Mouse (Mus musculus) hindbrain, embryonic 16.5 days (tissue): ENCODE data around the gene Ficd. TPM values are rescaled to one million over a fixed set of nuclear protein-coding genes. Genes with fewer than 3 reads are reported as not detected.
A peak's percentile ranks its signal among the peaks of the same experiment; 100 is the strongest.

Source experiments
- ATAC-seq: fragments of 200-750 bp; cut with Nextera tagmentation; 2 replicates; pipeline ENCODE4 v1.8.0; 2017; ENCODE audit warnings: moderate TSS enrichment, moderate library complexity
- H3K27ac ChIP-seq: fragments of 300-500 bp; sonication (generic); 2 replicates; pipeline ENCODE4 v1.5.1; 2014; ENCODE audit warnings: low read depth, mild to moderate bottlenecking, control low read depth, low read length, moderate library complexity
- H3K27me3 ChIP-seq: fragments of 300-500 bp; sonication (generic); replicated peaks from 2 replicates; pipeline ENCODE4 v1.6.1; 2014; ENCODE audit warnings: low read length; ENCODE audit not compliant: control insufficient read depth, insufficient read depth
- H3K36me3 ChIP-seq: fragments of 300-500 bp; sonication (generic); 2 replicates; pipeline ENCODE4 v1.6.1; 2014; ENCODE audit warnings: mild to moderate bottlenecking, low read length, moderate library complexity, mixed read lengths; ENCODE audit not compliant: control insufficient read depth, insufficient read depth
- H3K4me1 ChIP-seq: fragments of 300-500 bp; sonication (generic); 2 replicates; pipeline ENCODE4 v1.6.1; 2014; ENCODE audit warnings: low read depth, low read length; ENCODE audit not compliant: control insufficient read depth, insufficient read depth
- H3K4me2 ChIP-seq: fragments of 300-500 bp; sonication (generic); 2 replicates; pipeline ENCODE4 v1.6.1; 2014; ENCODE audit warnings: mild to moderate bottlenecking, low read length, control low read depth, moderate library complexity
- H3K4me3 ChIP-seq: fragments of 300-500 bp; sonication (generic); 2 replicates; pipeline ENCODE4 v1.5.1; 2014; ENCODE audit warnings: mild to moderate bottlenecking, low read length, control low read depth, moderate library complexity
- H3K9ac ChIP-seq: fragments of 300-500 bp; sonication (generic); 2 replicates; pipeline ENCODE4 v1.6.1; 2014; ENCODE audit warnings: low read depth, mild to moderate bottlenecking, control low read depth, low read length, moderate library complexity
- H3K9me3 ChIP-seq: fragments of 300-500 bp; sonication (generic); 2 replicates; pipeline ENCODE4 v1.6.1; 2014; ENCODE audit warnings: mild to moderate bottlenecking, low read length, moderate library complexity; ENCODE audit not compliant: control insufficient read depth
- WGBS: fragments of 180-500 bp; shearing (Covaris S2); extraction: QIAGEN DNeasy Blood & Tissue Kit; methylation state at CpG from one replicate; pipeline ENCODE4 v1.1.7; 2014; 5-methylcytosine and 5-hydroxymethylcytosine counted together
- polyA plus RNA-seq: library from polyadenylated mRNA; unstranded; fragments of >200 nt; fragmentation: Nextera tagmentation; extraction: Ambion mirVana; gene quantifications from 2 replicates; pipeline ENCODE4 v1.2.1, GENCODE M21; 2015

Ficd gene
- polyA plus RNA-seq, 1 experiment from 2014 or later: 10.9 TPM

DNA sequence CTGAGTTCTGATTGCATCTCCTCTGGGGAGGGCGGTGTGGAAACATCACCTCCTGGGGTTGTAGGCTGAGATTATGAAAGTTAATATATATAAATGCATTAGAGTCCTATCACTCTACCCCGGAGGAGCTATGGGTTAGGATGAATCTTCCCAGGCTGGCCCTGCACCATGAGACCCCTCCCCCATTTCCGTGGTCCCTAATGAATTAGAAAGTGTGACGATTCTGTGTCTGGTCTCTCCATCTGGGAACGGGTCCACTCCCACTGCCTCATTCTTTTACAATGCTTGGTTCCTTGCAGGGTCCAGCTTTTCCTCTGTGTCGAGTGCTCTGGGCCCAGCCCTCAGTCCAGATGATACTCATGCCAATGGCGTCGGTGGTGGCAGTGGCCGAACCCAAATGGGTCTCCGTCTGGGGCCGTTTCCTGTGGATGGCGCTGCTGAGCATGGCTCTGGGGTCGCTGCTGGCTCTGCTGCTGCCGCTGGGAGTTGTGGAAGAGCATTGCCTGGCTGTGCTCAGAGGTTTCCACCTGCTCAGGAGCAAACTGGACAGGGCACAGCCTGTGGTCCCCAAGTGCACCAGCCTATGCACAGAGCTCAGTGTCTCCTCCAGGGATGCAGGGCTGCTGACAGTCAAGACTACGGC is 1.0 kb downstream of the Ficd start:
- no peak for ATAC-seq
- peaks cover 16% of the 10 kb centered on the region for H3K4me1 ChIP-seq
- no peaks in the 10 kb centered on the region for H3K27me3 ChIP-seq
- H3K4me2 ChIP-seq: peak overlapping the region; percentile 94
- peak overlapping the region; percentile 70 for H3K4me3 ChIP-seq
- 48% methylated on average over 15 of the region's 15 CpGs for WGBS
- H3K36me3 ChIP-seq: peaks cover 16% of the 10 kb centered on the region
- H3K27ac ChIP-seq: peak overlapping the region; percentile 94
- H3K9ac ChIP-seq: peak overlapping the region; percentile 78
- H3K9me3 ChIP-seq: no peaks in the 10 kb centered on the region

DNA sequence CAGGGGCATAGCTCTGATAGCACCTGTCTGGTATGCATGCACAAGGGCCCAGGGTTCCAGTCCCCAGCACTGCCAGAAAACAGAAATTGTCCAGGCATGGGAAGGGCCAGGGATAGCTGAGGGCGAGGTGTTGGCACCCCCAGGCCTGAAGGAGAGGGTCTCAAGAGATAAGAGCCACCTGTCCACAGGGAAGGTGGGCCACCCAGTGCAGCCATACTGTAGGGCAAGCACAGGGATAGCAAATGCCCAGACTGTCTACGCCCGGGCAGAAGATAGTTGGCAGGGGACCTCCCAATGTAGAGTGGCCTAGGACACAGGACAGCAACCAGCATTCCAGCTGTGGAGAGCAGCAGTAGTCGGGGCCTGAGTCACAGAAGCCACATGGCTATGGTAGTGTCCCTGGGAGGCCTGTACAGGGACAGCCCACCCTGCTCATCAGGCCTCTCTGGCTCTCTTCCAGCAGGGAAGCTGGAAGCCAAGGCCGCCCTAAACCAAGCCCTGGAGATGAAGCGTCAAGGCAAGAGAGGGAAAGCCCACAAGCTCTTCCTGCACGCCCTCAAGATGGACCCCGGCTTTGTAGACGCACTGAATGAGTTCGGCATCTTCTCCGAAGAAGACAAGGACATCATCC is 2.1 kb downstream of the Ficd start:
- peaks cover 16% of the 10 kb centered on the region for H3K4me1 ChIP-seq
- H3K27me3 ChIP-seq: no peaks in the 10 kb centered on the region
- no peaks in the 10 kb centered on the region for H3K9me3 ChIP-seq
- WGBS: 88% methylated on average over 11 of the region's 11 CpGs
- ATAC-seq: no peak
- H3K4me2 ChIP-seq: no peak overlapping the region
- H3K36me3 ChIP-seq: peaks cover 20% of the 10 kb centered on the region
- no peak overlapping the region for H3K27ac ChIP-seq
- no peak overlapping the region for H3K4me3 ChIP-seq
- H3K9ac ChIP-seq: no peak overlapping the region

DNA sequence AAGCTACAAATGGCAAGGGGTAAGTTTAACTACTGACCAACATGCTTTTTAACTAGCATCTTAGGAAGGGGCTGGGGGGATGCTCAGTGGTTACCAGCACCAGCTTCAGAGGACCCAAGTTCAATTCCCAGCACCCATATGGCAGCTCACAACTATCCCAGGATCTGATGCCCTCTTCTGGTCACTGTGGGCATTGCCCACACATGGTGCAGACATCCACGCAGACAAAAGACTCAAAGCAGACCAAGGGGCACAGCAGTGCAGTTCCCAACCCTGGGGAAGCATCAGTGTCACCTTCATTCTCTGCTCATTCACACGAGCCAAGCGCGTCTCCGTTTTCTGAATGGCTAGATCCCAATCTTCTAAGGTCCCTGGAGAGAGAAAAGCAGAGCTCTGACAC is 12.0 kb downstream of the Ficd start:
- Histone ChIP-seq H3K36me3 (peaks cover 66% of the 10 kb centered on the region), H3K4me1 (no peaks in the 10 kb centered on the region), H3K4me3 (no peak overlapping the region), H3K9me3 (no peaks in the 10 kb centered on the region; the same call in 1 of the 2 replicates), H3K9ac (no peak overlapping the region), H3K4me2 (no peak overlapping the region), H3K27ac (no peak overlapping the region), H3K27me3 (no peaks in the 10 kb centered on the region)
- WGBS: 98% methylated on average over 5 of the region's 5 CpGs
- no peak for ATAC-seq

GRCm38 (mm10) chr5:113748556-113749331 is 13.1 kb downstream of the Ficd start:
- H3K27ac ChIP-seq: no peak overlapping the region
- no peak for ATAC-seq

GRCm38 (mm10) chr5:113751521-113752157 is 16.0 kb downstream of the Ficd start:
- H3K27ac ChIP-seq: no peak overlapping the region
- no peak overlapping the region for H3K9ac ChIP-seq
- peaks cover 65% of the 10 kb centered on the region for H3K36me3 ChIP-seq
- H3K27me3 ChIP-seq: no peaks in the 10 kb centered on the region
- no peaks in the 10 kb centered on the region for H3K9me3 ChIP-seq
- no peak for ATAC-seq
- WGBS: 84% methylated on average over 9 of the region's 9 CpGs
- H3K4me2 ChIP-seq: no peak overlapping the region
- no peaks in the 10 kb centered on the region for H3K4me1 ChIP-seq
- H3K4me3 ChIP-seq: no peak overlapping the region

More at GRCm38 (mm10) chr5:113748556-113749331, 13.1 kb downstream of the Ficd start:
- no peak overlapping the region for H3K4me3 ChIP-seq
- H3K9ac ChIP-seq: no peak overlapping the region
- no peak overlapping the region for H3K4me2 ChIP-seq
- no peaks in the 10 kb centered on the region; the same call in 1 of the 2 replicates for H3K9me3 ChIP-seq
- WGBS: 90% methylated on average over 13 of the region's 13 CpGs
- H3K27me3 ChIP-seq: no peaks in the 10 kb centered on the region
- peaks cover 72% of the 10 kb centered on the region for H3K36me3 ChIP-seq
- no peaks in the 10 kb centered on the region for H3K4me1 ChIP-seq

GRCm38 (mm10) chr5:113755347-113756030 is 19.9 kb downstream of the Ficd start:
- Histone ChIP-seq H3K27me3 (no peaks in the 10 kb centered on the region), H3K9ac (no peak overlapping the region), H3K4me2 (no peak overlapping the region), H3K4me1 (no peaks in the 10 kb centered on the region), H3K27ac (no peak overlapping the region), H3K9me3 (no peaks in the 10 kb centered on the region), H3K36me3 (peaks cover 55% of the 10 kb centered on the region), H3K4me3 (no peak overlapping the region)
- WGBS: 93% methylated on average over 15 of the region's 15 CpGs
- no peak for ATAC-seq

GRCm38 (mm10) chr5:113761585-113761984 is 26.0 kb downstream of the Ficd start:
- H3K36me3 ChIP-seq: peaks cover 20% of the 10 kb centered on the region

DNA sequence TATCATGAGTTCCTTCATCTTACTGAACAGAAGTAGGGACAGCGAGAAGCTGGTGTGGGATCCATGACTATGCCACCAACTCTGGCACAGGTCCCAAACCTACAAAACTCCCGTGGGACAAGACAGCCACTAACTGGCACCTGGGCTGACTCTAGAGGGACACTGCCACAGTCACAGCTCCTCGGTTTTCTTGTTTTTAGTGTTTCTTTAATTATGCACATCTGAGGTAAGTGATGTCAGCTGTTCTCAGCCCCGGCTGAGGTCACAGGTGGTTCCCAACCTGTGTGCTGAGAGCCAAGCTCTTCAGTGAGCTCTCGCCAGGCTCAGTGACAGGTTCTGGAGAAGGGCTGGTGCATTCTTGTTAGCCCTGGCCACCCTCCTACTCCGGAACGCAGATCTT is 28.8 kb downstream of the Ficd start:
- 89% methylated on average over 7 of the region's 7 CpGs for WGBS
- H3K27ac ChIP-seq: no peak overlapping the region
- H3K27me3 ChIP-seq: no peaks in the 10 kb centered on the region
- no peak for ATAC-seq
- peaks cover 12% of the 10 kb centered on the region for H3K36me3 ChIP-seq
- no peak overlapping the region for H3K9ac ChIP-seq
- no peak overlapping the region for H3K4me3 ChIP-seq
- H3K4me2 ChIP-seq: no peak overlapping the region
- peaks cover 5% of the 10 kb centered on the region for H3K4me1 ChIP-seq
- H3K9me3 ChIP-seq: no peaks in the 10 kb centered on the region

More at GRCm38 (mm10) chr5:113761585-113761984, 26.0 kb downstream of the Ficd start:
- Histone ChIP-seq H3K9ac (no peak overlapping the region), H3K9me3 (no peaks in the 10 kb centered on the region), H3K27me3 (no peaks in the 10 kb centered on the region), H3K4me1 (no peaks in the 10 kb centered on the region), H3K4me3 (no peak overlapping the region), H3K4me2 (no peak overlapping the region), H3K27ac (no peak overlapping the region)
- no peak for ATAC-seq
- WGBS: 94% methylated on average over 2 of the region's 2 CpGs
